Mouse (Mus musculus) spleen, adult 12 weeks (tissue): ENCODE measurements around the gene Cacna2d4.

Source experiments
- DNase-seq: peaks from one replicate; pipeline ENCODE4 v3.0.0; 2022; ENCODE audit warnings: low spot score

Cacna2d4 gene

DNA sequence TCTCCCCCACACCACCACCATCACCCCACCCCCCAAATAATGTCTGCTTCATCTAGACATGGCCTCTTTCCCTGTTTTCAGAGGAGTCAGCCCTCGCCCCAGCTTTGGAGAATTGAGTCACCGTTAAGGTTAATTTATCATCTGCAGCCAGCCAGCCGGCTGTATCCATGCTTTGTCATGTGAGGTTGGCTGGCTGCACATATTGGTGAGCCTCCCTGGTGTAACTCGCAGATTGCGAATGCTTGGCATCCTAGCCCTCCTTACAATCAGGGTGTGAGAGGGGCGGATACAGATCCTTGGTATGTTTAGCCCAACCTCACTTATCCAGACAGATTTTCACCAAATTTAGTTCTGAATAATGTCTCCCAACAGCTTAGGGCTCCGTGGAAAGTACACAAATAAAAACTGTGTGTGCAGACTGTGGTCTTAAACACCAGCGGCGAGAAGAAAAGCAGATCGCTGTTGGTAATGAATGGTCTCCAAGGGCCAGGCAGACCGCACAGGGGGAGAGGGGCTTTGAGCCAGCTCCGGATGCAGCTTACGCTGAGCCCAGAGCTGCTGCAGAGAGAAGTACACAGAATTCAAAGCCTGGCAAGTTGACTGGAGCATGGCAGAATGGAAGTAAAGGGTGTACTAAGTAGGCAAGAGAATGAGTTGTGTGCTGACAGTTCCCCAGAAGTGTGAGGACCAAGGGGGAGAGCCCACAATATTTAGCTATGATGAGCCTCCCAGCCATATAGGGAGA lies 11.7 kb upstream of the Cacna2d4 start:
- DNase-seq = no peak

DNA sequence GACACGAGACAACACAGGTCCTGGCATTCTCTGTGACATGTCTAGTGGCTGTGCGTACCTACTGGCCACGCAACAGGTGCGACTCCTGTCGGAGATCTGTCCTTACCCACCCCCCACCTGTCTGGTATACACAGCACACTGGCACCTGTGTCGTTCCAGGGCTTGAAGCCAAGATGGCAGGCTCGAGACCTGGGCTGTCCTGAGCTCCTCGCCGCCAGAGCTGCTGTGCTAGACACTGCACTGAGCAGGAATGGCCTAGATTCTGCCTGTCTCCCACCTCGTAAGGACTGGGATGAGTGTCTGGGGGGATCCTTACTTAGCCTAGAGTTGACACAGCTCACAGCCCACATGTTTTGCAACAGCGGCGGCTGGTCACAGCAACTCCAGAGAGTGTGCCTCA lies 11.1 kb upstream of the Cacna2d4 start:
- DNase-seq = no peak

- DNase-seq = no peak
These were observed 10.6 kb upstream of the Cacna2d4 start for GRCm38 (mm10) chr6:119225731-119226130.

DNA sequence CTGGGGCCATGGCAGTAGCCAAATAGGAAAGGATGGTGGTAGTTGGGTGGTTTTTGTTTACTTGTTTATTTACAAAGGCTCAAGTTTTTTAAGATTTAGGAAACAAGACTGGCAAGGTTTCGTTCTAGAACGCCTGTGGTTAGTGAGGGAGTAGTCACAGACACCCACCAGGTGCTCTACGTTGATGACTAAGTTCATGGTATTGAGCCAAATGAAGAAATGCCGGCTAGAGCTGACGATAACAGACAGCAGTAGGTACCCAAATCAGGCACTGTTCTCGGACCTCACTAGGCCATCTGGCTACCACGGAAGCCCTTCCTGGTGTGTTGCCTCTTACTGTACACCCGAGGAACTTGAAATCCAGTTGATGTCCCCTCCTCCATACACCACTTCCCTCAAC lies 9.3 kb upstream of the Cacna2d4 start:
- no peak for DNase-seq

DNA sequence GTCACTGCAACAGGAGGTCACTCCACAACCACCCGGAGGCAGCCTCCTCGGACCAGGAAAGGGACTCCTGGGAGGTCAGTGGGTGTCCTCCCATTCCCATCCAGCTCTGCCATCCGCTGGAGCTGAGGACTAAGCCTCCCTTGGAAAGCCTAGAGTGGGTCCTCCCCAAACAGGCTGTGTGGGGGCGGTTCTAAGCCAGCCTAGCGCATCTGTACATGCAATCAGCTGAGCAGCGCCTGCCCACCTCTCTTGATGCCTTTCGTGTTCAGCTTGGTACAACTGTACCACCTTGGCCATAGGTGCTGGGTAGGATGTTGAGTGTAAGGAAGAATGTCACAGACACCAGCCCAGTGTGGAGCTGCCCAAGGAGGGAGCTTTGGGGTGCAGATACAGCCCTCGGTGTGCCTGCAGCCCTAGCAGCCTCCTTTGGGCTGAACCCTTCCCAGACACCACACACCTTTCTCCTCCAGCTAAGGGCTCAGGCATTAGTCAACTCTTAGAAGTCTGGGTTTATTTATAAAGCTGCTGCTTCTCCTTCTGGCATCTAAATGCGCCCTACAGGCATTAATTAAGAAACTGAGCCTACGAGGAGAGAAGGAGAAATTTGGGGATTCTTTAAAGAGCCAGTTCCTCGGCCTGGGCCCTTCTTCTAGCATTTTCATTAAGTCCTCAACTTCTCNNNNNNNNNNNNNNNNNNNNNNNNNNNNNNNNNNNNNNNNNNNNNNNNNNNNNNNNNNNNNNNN lies 7.3 kb upstream of the Cacna2d4 start:
- no peak for DNase-seq

DNA sequence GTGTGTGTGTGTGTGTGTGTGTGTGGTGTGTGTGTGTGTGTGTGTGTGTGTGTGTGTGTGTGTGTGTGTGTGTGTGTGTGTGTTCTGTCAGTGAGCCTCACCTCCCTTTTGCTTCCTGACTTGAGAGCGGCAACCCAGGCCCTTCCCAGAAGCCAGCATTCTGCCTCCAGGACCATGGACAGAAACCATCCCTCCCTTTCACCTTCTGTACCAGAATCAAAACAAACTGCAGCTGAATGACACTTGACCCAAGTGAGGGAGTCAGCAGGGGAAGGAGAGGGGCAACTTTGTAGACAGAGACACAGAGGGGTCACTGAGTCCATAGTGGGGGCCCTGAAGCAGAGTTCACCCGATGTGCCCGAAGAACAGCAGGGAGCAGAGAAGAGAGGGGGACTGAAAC lies 3.3 kb upstream of the Cacna2d4 start:
- no peak for DNase-seq

DNA sequence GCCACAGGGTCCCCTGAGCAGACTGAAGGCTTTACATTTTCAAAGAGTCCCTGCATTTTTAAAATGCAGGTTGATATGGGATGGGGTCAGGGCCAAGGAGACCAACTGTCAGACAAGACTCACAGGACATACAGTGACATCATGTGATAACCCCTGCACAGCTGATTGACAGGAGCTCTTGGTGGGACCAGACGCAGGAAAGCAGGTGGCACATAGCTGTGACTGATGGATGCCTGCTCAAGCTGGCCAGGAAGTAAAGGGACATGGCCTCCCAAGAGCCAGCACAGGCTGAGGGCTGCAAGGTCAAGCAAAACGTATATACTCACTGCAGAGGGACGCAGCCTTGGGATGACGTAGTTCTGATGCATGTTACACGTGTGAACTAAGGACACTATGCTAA lies 885 bp upstream of the Cacna2d4 start:
- DNase-seq = no peak

DNA sequence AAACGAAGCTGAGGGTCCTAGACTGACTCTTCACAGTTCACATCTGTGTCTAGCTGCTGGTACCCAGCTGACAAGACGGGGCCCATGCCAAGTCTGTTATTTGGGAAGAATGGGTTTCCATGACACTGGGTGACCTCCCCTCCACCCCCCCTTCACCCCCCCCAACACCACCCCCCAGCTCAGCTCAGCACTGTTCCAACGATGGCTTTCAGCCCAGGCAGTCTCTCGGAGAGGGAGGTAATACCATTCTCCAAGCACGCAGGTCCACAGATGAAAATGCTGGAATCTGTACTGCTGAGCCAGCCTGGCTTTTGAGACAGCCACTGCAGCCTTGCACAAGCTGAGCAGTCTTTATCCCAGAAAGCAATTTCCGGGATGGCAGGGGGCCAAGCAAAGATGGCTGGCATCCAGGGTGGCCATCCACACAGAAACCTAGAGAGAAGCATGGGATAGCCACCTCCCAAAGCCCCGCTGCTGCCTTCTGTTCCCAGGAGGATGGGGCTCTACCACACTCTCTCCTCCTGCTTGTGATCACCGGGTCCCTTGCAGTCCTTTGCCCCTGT lies 1.2 kb downstream of the Cacna2d4 start:
- no peak for DNase-seq

- no peak for DNase-seq
These were observed 3.1 kb downstream of the Cacna2d4 start for GRCm38 (mm10) chr6:119239341-119240005.

DNA sequence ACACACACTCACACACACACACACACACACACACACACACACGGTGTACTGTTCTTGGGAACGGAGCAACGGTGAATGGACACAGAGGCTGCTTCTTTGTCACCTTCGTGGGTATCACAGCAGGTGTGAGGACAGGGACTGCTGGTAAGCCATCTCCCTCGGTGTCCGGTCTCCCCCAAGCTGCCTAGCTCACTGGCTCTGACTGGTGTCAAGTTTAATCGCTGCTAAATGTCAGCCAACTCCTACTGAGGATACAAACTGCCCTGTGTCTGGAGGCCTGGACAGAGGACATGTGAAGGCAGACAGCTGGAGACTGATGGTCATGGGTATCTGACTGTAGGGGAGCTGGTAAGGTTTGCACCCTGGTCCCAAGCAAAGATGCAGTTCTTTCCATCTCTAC lies 3.9 kb downstream of the Cacna2d4 start:
- DNase-seq = no peak

DNA sequence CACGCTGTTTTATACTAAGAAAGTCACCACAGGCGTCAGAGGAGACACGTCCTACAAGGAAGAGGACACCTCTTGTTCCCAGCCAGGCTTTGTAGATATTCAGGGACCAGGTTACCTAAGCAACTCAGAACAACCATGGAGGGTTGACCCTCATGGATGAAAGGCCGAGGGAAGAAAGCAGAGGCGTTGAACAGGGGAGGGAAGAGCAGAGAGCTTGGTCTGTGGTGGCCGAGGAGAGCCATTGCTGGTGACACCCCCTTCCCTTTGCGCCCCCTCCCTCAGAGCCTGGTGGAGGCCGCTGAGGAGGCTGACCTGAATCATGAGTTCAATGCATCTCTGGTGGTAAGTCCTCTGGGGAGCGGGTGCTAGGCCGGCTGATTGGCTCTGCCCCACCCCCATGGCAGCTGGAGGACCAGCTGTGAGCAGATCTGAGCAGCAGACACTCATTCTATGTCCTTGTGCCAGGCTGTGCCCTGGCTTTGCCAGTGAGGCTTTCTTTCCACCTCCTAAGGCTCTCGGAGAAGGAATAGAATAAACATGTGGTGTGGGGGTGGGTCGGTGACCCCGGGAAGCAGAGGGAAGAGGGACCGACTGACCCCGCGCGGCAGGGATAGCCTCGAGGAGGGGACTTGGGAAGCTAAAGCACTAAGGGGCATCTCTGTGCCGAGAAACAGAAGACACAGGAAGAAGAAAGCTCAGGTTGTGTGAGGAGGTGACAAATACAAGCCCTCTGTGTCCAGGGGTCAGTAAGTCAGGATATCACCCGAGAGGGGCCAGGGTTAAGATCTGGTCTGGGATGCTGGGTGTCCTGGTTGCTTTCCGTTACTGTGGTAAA lies 4.8 kb downstream of the Cacna2d4 start:
- DNase-seq = no peak

DNA sequence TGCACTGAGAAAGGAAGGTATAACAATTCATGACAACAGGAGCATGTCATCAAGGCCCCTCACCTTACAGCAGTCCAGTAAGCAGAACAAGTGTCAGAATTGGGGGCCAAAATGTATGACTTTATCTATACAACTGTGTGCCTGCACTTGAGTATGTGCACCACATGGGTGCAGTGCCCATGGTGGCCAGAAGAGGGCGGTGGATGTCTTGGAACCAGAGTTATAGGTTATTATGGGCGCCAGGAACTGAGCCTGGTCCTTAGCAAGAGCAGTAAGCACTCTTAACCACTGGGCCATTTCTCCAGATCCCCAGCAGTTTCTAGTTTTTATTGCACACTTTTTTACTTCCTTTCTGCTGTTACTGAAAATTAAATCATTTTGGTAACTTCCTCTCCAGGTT lies 9.8 kb downstream of the Cacna2d4 start:
- DNase-seq = no peak

- DNase-seq = no peak
These were observed 12.3 kb downstream of the Cacna2d4 start for GRCm38 (mm10) chr6:119248578-119248977.

DNA sequence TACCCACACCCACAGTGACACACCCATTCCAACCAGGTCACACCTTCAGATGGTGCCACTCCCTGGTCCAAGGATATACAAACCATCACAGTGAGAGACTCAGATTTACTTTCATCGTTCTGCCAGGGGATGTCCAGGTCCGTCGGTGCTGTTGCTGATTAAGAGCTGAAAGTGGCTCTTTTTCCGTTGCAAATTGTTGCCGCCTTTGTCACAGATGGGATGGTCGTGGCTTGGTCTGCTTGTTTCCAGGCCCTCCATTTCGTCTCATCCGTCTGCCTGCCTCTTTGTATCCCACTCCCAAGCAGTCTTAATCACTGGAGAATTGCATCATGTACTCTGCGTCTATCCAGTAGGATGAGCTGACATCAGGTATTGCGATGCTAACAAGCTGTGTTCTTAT lies 13.4 kb downstream of the Cacna2d4 start:
- DNase-seq = no peak

DNA sequence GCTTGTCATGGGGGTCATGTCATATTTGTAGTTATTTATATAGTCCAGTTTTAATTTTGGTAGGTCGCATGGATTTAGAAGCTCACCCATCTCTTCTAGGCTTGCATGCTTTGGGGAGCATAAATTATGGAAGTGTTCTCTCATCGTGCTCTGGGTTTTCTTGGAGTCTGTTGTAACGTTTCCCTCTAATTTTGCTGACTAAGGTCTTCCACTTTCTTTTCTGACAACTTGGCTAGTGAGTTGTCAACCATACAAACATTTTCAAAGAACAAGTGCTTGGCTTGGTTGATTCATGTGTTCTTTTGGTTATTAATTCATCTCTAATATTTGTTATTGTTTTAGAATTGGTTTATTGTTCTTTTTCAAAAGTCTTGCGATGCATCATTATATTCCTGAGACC lies 15.4 kb downstream of the Cacna2d4 start:
- no peak for DNase-seq

DNA sequence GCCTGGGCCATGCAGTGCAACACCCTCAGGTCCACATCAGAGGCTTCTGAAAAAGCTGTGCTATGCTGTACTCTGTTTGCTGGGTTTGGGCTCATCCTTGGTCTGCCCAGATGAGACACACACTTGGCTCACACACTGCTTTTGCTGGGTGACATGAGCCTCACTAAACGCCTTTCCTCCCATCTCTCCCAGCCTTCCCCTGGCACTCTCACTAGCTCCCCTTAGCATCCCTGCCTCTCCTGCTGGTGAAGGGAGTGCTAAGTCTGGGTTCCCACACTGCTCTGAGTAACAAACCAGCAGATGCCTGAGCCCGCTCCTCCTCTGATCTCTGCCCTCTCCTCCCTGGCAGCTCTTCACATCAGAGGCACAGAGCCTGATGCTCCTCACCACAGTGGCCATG lies 40.4 kb downstream of the Cacna2d4 start:
- DNase-seq = no peak

DNA sequence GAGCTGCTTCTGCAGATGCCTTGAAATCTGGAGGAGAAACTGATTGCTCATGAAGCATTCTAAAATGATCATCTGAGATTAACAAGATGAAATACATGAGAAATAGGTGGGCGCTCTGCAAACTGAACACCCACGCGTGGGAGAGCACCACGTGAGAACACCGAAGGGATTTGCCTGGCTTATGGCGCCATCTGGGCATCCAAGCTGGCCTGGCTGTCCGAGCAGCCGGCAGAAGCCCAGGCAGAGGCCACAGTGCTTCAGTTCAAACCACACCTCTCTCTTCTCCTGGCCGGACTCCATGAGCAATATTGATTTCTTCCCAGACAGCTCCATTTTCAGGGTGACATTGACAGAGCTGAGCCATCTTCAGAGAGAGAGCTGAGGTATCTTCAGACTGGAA lies 44.4 kb downstream of the Cacna2d4 start:
- DNase-seq = no peak

- DNase-seq = no peak
These were observed 65.0 kb downstream of the Cacna2d4 start for GRCm38 (mm10) chr6:119301310-119301709.

- DNase-seq = no peak
These were observed 67.0 kb downstream of the Cacna2d4 start for GRCm38 (mm10) chr6:119303331-119303730.

DNA sequence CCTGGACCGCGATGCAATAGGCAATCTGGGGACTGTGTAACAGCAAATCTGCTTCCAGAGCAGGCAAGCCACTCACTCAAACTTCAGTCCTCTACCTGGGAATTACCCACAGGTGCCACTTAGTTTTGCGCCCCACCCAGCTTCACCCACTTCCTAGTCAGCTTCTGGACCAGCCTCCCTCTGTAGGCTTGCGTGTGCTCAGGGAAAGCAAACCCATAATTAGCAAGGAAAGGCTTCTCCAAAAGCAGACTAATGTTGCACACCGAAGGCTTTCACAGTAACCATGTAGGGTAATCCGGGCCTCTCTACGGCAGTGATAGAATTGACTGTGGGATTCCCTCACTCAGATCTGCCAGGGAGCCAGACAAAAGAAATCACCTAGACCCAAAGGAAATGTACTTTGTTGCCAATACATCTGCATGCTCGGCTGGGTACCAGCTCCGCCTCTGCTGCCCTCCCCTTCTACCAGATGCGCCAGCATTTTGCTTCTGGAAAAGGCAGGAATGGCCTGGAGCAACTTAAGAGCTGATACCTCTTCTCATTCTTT lies 71.6 kb downstream of the Cacna2d4 start:
- no peak for DNase-seq

- no peak for DNase-seq
These were observed 73.8 kb downstream of the Cacna2d4 start for GRCm38 (mm10) chr6:119310176-119310575.

- DNase-seq = no peak
These were observed 76.1 kb downstream of the Cacna2d4 start for GRCm38 (mm10) chr6:119312381-119312780.
